16 mouse cellular contexts compared by ENCODE assay signal in the genomic region with DNA sequence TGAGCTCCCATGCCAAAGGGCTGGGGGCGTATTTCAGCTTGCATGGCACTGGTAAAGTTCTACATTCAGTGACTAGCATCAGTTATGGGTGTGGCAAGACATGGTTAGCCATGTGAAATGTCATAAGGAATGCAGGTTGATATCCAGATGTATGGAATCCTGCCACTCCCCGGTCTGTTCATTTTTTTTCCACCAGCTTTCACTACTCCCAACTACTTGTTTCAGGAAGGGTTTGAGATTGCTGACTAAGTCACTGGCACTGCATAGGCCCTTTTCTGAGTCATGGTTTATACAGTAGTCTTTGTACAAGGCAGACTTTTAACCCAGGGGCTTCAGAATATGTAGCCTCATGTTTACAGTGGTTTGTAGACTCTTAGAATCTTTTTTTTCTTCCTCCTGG. TPM values are rescaled to one million over a fixed set of nuclear protein-coding genes. Genes with fewer than 3 reads are reported as not detected.
DNase-seq lines count a peak whose midpoint lies in the region.
"Had no signal": no experiment of that assay in that cellular context is flagged by ENCODE, and none has a peak within 500 bp of the region (broad histone marks: within the 10 kb centered on the region; RNA-seq: fewer than 3 reads in every experiment).

No protein-coding gene starts in this region.

- peak; percentile 89 for DNase-seq in 3T3-L1 (ENCODE audit: low read depth, low spot score)
- DNase-seq in NIH3T3 (ENCODE audit: low read depth): peak; percentile 67
- DNase-seq in fibroblast of lung, adult 2 months (ENCODE audit: low read depth): peak; percentile 34
- no peak for DNase-seq in ovary, adult 18-20 months (ENCODE audit: low spot score)
- DNase-seq in heart, adult 11 months: no peak
- DNase-seq in adrenal gland, postnatal 4 days (ENCODE audit: low spot score in 2 of 2): no peak
- DNase-seq: adrenal gland, adult 2 months; adrenal gland, postnatal 10 days; adrenal gland, postnatal 25 days; B cell, adult 2 months; cerebellum, adult 11-12 months; cerebellum, adult 2 months; cerebellum, adult 9-10 months; cerebellum, postnatal 10 days; cerebellum, postnatal 25 days; embryo, embryonic 11 days had no signal

RNA-seq across cellular contexts. Expression of gene Ttc19, which starts 28.0 kb away (rescaled TPM):
- total RNA-seq in adrenal gland, postnatal 4 days (2021): 10 to 100 TPM; 25.8 to 30.4 TPM

RNA-seq across cellular contexts. Expression of gene Zswim7, which starts 28.1 kb away (rescaled TPM):
- total RNA-seq in adrenal gland, postnatal 4 days (2021): 10 to 100 TPM; 26.0 to 28.7 TPM

Comparison
In these comparisons a context has a peak if more than half of its experiments do, and no peak if none do; other contexts are left out.
1. DNase-seq: peak in 3T3-L1 (single experiment), NIH3T3 (single experiment) and fibroblast of lung, adult 2 months (single experiment); none in ovary, adult 18-20 months (single experiment), heart, adult 11 months (single experiment) and adrenal gland, postnatal 4 days (0 of 2).